Mouse (Mus musculus): ENCODE measurements around the gene Zmynd19.

- TF ChIP-seq POLR2A (IDR thresholded peaks at IDR 0.05; ENCODE audit: borderline replicate concordance, control insufficient read depth, low read depth, low read length), result no peak
- TF ChIP-seq CTCF (IDR thresholded peaks at IDR 0.05; ENCODE audit: control insufficient read depth, insufficient read depth, low read length), result no peak
Observed at GRCm38 (mm10) chr2:24970386-24970785, 20.8 kb downstream of the Zmynd19 start.

All from bone marrow, adult 2 months (tissue).